Mouse (Mus musculus) spleen, adult 2 months (tissue): ENCODE measurements around the gene Pou6f2.

Experiments
- CTCF ChIP-seq: fragments of 200-500 bp; IDR thresholded peaks from 2 replicates; pipeline ENCODE4 v1.5.1; 2011; ENCODE audit warnings: mild to moderate bottlenecking, inconsistent platforms; ENCODE audit not compliant: insufficient read depth, insufficient read length, insufficient replicate concordance; ENCODE audit errors: extremely low read depth
- POLR2A ChIP-seq: fragments of 200-500 bp; IDR thresholded peaks from 2 replicates; pipeline ENCODE4 v1.6.1; 2011; ENCODE audit warnings: low read depth, low read length, inconsistent platforms

- TF ChIP-seq POLR2A (no peak), CTCF (no peak)
Observed at GRCm38 (mm10) chr13:18281084-18281483, 116.4 kb downstream of the Pou6f2 start.
